Mouse (Mus musculus): Measurements from ENCODE around the gene P2rx4. TPM values are rescaled to one million over a fixed set of nuclear protein-coding genes. Genes with fewer than 3 reads are reported as not detected.

Gene P2rx4
- polyA plus RNA-seq, 1 experiment from 2014 or later: 33.3 TPM

- no peak overlapping the region for H3K4me2 ChIP-seq (ENCODE audit: low read depth, low read length)
- no peak overlapping the region for H3K9ac ChIP-seq (ENCODE audit: low read length)
- H3K36me3 ChIP-seq (ENCODE audit: control insufficient read depth, insufficient read depth, low read length): no peaks in the 10 kb centered on the region
- H3K27ac ChIP-seq (ENCODE audit: low read length): no peak overlapping the region
- no peaks in the 10 kb centered on the region for H3K27me3 ChIP-seq (ENCODE audit: control insufficient read depth, insufficient read depth, low read length)
- no peak overlapping the region for H3K4me3 ChIP-seq (replicated peaks; ENCODE audit: low read length)
- no peaks in the 10 kb centered on the region for H3K9me3 ChIP-seq (replicated peaks; ENCODE audit: control insufficient read depth, low read length)
- ATAC-seq (ENCODE audit: insufficient read depth, low FRiP score): no peak
- 67% methylated on average over 28 of the region's 28 CpGs for WGBS
- H3K4me1 ChIP-seq (ENCODE audit: control insufficient read depth, insufficient read depth, low read length): peaks cover 18% of the 10 kb centered on the region
These were observed 67.6 kb downstream of the P2rx4 start for GRCm38 (mm10) chr5:122774743-122775611.

DNA sequence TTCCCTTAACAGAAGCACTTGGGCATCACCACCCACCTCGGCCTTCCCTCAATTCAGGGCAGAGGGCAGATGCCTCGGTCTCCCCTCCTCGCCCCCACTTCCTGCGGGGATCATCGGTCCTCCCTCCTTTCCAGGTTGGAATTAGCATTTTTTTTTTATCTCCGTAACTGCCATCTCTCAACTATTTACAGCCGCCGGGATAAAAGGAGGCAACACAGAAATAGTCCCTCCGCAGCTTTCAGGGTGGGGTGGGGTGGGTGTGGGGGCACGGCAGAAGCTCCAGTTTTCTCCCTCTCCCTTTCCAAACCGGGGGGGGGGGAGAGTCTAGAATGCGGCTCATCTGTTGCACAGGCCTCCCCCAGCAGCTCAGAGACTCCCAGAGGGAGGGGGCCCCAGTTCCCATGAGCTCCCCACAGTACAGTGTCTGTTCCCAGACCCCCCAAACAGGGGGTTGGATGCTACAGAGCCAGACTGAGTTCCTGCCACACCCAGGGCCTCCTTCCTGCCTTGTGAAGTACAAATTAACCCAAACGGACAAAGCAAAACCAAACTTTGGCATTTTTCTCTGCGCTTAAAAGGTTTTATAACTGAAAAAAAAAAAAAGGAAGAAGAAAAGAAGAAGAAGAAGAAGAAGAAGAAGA lies 68.4 kb downstream of the P2rx4 start:
- no peak for ATAC-seq (ENCODE audit: insufficient read depth, low FRiP score)
- Histone ChIP-seq H3K4me2 (ENCODE audit: low read depth, low read length) (no peak overlapping the region), H3K27ac (ENCODE audit: low read length) (no peak overlapping the region), H3K9ac (ENCODE audit: low read length) (no peak overlapping the region), H3K4me1 (ENCODE audit: control insufficient read depth, insufficient read depth, low read length) (peaks cover 10% of the 10 kb centered on the region), H3K9me3 (replicated peaks; ENCODE audit: control insufficient read depth, low read length) (no peaks in the 10 kb centered on the region), H3K27me3 (ENCODE audit: control insufficient read depth, insufficient read depth, low read length) (no peaks in the 10 kb centered on the region), H3K36me3 (ENCODE audit: control insufficient read depth, insufficient read depth, low read length) (no peaks in the 10 kb centered on the region), H3K4me3 (replicated peaks; ENCODE audit: low read length) (no peak overlapping the region)
- WGBS: 79% methylated on average over 13 of the region's 14 CpGs

DNA sequence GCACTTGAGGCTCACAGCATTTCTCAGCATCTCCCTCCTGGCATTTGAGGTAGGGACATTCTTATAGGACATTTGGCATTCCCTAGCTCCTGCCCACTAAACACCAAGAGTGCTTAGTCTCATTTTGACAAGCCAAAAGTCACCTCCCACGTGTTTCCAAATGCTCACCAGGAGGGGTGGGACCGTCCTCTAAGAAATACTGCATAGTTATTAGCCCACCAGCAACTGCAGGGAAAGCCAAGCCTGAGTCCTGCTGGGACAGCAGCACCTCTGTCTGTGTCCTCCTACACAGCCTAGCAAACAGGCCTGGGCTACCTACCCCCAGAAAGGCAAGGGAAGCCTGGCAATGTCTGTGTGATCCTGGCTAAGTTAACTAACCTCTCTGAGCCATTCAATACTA lies 70.0 kb downstream of the P2rx4 start:
- no peaks in the 10 kb centered on the region for H3K9me3 ChIP-seq (replicated peaks; ENCODE audit: control insufficient read depth, low read length)
- no peak overlapping the region for H3K4me3 ChIP-seq (replicated peaks; ENCODE audit: low read length)
- no peaks in the 10 kb centered on the region for H3K36me3 ChIP-seq (ENCODE audit: control insufficient read depth, insufficient read depth, low read length)
- no peaks in the 10 kb centered on the region for H3K27me3 ChIP-seq (ENCODE audit: control insufficient read depth, insufficient read depth, low read length)
- no peak overlapping the region for H3K4me2 ChIP-seq (ENCODE audit: low read depth, low read length)
- no peak overlapping the region for H3K9ac ChIP-seq (ENCODE audit: low read length)
- WGBS: 45% methylated on average over 2 of the region's 2 CpGs
- H3K27ac ChIP-seq (ENCODE audit: low read length): no peak overlapping the region
- no peak for ATAC-seq (ENCODE audit: insufficient read depth, low FRiP score)
- peaks cover 6% of the 10 kb centered on the region; the same call in 1 of the 2 replicates for H3K4me1 ChIP-seq (ENCODE audit: control insufficient read depth, insufficient read depth, low read length)

- 3% methylated on average over 49 of the region's 55 CpGs for whole genome bisulfite sequencing
- peak overlapping the region; percentile 92 for H3K4me2 ChIP-seq (ENCODE audit: low read depth, low read length)
- no peaks in the 10 kb centered on the region for H3K9me3 ChIP-seq (replicated peaks; ENCODE audit: control insufficient read depth, low read length)
- no peaks in the 10 kb centered on the region for H3K36me3 ChIP-seq (ENCODE audit: control insufficient read depth, insufficient read depth, low read length)
- no peaks in the 10 kb centered on the region for H3K27me3 ChIP-seq (ENCODE audit: control insufficient read depth, insufficient read depth, low read length)
- peak overlapping the region; percentile 80 for H3K4me3 ChIP-seq (replicated peaks; ENCODE audit: low read length)
- peak overlapping the region; percentile 92 for H3K9ac ChIP-seq (ENCODE audit: low read length)
- H3K27ac ChIP-seq (ENCODE audit: low read length): peak overlapping the region; percentile 42
- peaks cover 6% of the 10 kb centered on the region; the same call in 1 of the 2 replicates for H3K4me1 ChIP-seq (ENCODE audit: control insufficient read depth, insufficient read depth, low read length)
- ATAC-seq (ENCODE audit: insufficient read depth, low FRiP score): peak; percentile 49
These were observed 71.2 kb downstream of the P2rx4 start for GRCm38 (mm10) chr5:122778231-122779226.

Small RNA genes lying within 50 kb of the gene (microRNA-seq; reads per million reads assigned to microRNA genes)
- gene Mir8115: not detected

Other genes with a start within 250 kb of the P2rx4 start
- 25.5 and 27.3 TPM in 2 replicates for gene Atp2a2, start 205.3 kb upstream of the P2rx4 start, polyA plus RNA-seq (2015; fragmentation: Nextera tagmentation; extraction: Ambion mirVana)
- gene Ift81, start 93.0 kb upstream of the P2rx4 start, polyA plus RNA-seq (2015; fragmentation: Nextera tagmentation; extraction: Ambion mirVana): 28.5 and 36.0 TPM in 2 replicates
- 2.8 and 3.3 TPM in 2 replicates for gene P2rx7, start 63.6 kb upstream of the P2rx4 start, polyA plus RNA-seq (2015; fragmentation: Nextera tagmentation; extraction: Ambion mirVana)
- 18.4 and 19.3 TPM in 2 replicates for gene Camkk2, start 71.9 kb downstream of the P2rx4 start, polyA plus RNA-seq (2015; fragmentation: Nextera tagmentation; extraction: Ambion mirVana)
- gene Anapc5, start 113.8 kb downstream of the P2rx4 start, polyA plus RNA-seq (2015; fragmentation: Nextera tagmentation; extraction: Ambion mirVana): 380 and 385 TPM in 2 replicates
- gene Rnf34, start 142.5 kb downstream of the P2rx4 start, polyA plus RNA-seq (2015; fragmentation: Nextera tagmentation; extraction: Ambion mirVana): 30.8 and 33.6 TPM in 2 replicates